Mouse (Mus musculus): ENCODE data around the gene Ep400.

GRCm38 (mm10) chr5:110797696-110798095 lies 27.2 kb upstream of the Ep400 start:
- TF ChIP-seq CTCF (conservative IDR thresholded peaks at IDR 0.05; ENCODE audit: low read length) (no peak), POU5F1 (IDR thresholded peaks at IDR 0.05; ENCODE audit: borderline replicate concordance, low read length) (no peak)

Measured in E14TG2a.4 (cell line).